Mouse (Mus musculus): ENCODE measurements around the gene Negr1. TPM values are rescaled to one million over a fixed set of nuclear protein-coding genes. Genes with fewer than 3 reads are reported as not detected.

The Negr1 gene
- total and polyA plus RNA-seq, 3 experiments, result 0.16 TPM; not detected in 2

GRCm38 (mm10) chr3:156992811-156993210, 431.2 kb downstream of the Negr1 start:
- DNase-seq (ENCODE audit: low spot score), result no peak
- H3K36me3 ChIP-seq (replicated peaks), result no peaks in the 10 kb centered on the region
- 0 out of 2 replicates have a peak, but pooled peaks cover 2% of the 10 kb centered on the region for H3K9me3 ChIP-seq (replicated peaks)
- no peak overlapping the region for H3K4me3 ChIP-seq (ENCODE audit: low read depth, low read length)
- TF ChIP-seq POLR2AphosphoS5 (IDR thresholded peaks at IDR 0.05; ENCODE audit: insufficient replicate concordance, low read depth, low read length) (no peak), GATA2 (IDR thresholded peaks at IDR 0.05; ENCODE audit: borderline replicate concordance, low read depth, low read length) (no peak)
- no peaks in the 10 kb centered on the region for H3K4me1 ChIP-seq (ENCODE audit: insufficient read depth, low read depth, low read length)
- no peaks in the 10 kb centered on the region for H3K27me3 ChIP-seq (ENCODE audit: insufficient read depth, low read length)
- ATAC-seq (ENCODE audit: extremely low read depth, insufficient number of reproducible peaks, low FRiP score, poor library complexity, severe bottlenecking), result no peak

- no peaks in the 10 kb centered on the region for H3K27me3 ChIP-seq (ENCODE audit: insufficient read depth, low read length)
- H3K36me3 ChIP-seq (replicated peaks), result no peaks in the 10 kb centered on the region
- H3K9me3 ChIP-seq (replicated peaks), result peaks cover 10% of the 10 kb centered on the region
- no peak overlapping the region for H3K4me3 ChIP-seq (ENCODE audit: low read depth, low read length)
- no peaks in the 10 kb centered on the region for H3K4me1 ChIP-seq (ENCODE audit: insufficient read depth, low read depth, low read length)
- ATAC-seq (ENCODE audit: extremely low read depth, insufficient number of reproducible peaks, low FRiP score, poor library complexity, severe bottlenecking) (no peak), DNase-seq (ENCODE audit: low spot score) (no peak)
- no peak for TF ChIP-seq GATA2 (IDR thresholded peaks at IDR 0.05; ENCODE audit: borderline replicate concordance, low read depth, low read length)
- no peak for TF ChIP-seq TAL1 (conservative IDR thresholded peaks at IDR 0.05; ENCODE audit: low read depth, low read length)
- no peak for TF ChIP-seq GATA1 (IDR thresholded peaks at IDR 0.05; ENCODE audit: borderline replicate concordance, low read length)
- no peak for TF ChIP-seq POLR2AphosphoS5 (IDR thresholded peaks at IDR 0.05; ENCODE audit: insufficient replicate concordance, low read depth, low read length)
Observed at GRCm38 (mm10) chr3:156999177-156999808, 437.7 kb downstream of the Negr1 start.

- Histone ChIP-seq H3K4me3 (ENCODE audit: low read depth, low read length) (no peak overlapping the region), H3K36me3 (replicated peaks) (no peaks in the 10 kb centered on the region), H3K9me3 (replicated peaks) (peaks cover 12% of the 10 kb centered on the region), H3K4me1 (ENCODE audit: insufficient read depth, low read depth, low read length) (no peaks in the 10 kb centered on the region), H3K27me3 (ENCODE audit: insufficient read depth, low read length) (no peaks in the 10 kb centered on the region)
- ATAC-seq (ENCODE audit: extremely low read depth, insufficient number of reproducible peaks, low FRiP score, poor library complexity, severe bottlenecking), result no peak
- no peak for DNase-seq (ENCODE audit: low spot score)
- TF ChIP-seq GATA1 (IDR thresholded peaks at IDR 0.05; ENCODE audit: borderline replicate concordance, low read length) (no peak), TAL1 (conservative IDR thresholded peaks at IDR 0.05; ENCODE audit: low read depth, low read length) (no peak), CTCF (IDR thresholded peaks at IDR 0.05; ENCODE audit: low read depth, low read length) (no peak)
Observed at GRCm38 (mm10) chr3:157021632-157022031, 460.0 kb downstream of the Negr1 start.

- no peaks in the 10 kb centered on the region for H3K27me3 ChIP-seq (ENCODE audit: insufficient read depth, low read length)
- TF ChIP-seq POLR2AphosphoS5 (IDR thresholded peaks at IDR 0.05; ENCODE audit: insufficient replicate concordance, low read depth, low read length) (no peak), GATA2 (IDR thresholded peaks at IDR 0.05; ENCODE audit: borderline replicate concordance, low read depth, low read length) (no peak), CTCF (IDR thresholded peaks at IDR 0.05; ENCODE audit: low read depth, low read length) (no peak), GATA1 (IDR thresholded peaks at IDR 0.05; ENCODE audit: borderline replicate concordance, low read length) (no peak), TAL1 (conservative IDR thresholded peaks at IDR 0.05; ENCODE audit: low read depth, low read length) (no peak)
- DNase-seq (ENCODE audit: low spot score) (no peak), ATAC-seq (ENCODE audit: extremely low read depth, insufficient number of reproducible peaks, low FRiP score, poor library complexity, severe bottlenecking) (no peak)
- no peaks in the 10 kb centered on the region for H3K36me3 ChIP-seq (replicated peaks)
- H3K9me3 ChIP-seq (replicated peaks), result peaks cover 6% of the 10 kb centered on the region; the same call in 1 of the 2 replicates
- no peaks in the 10 kb centered on the region for H3K4me1 ChIP-seq (ENCODE audit: insufficient read depth, low read depth, low read length)
- no peak overlapping the region for H3K4me3 ChIP-seq (ENCODE audit: low read depth, low read length)
Observed at GRCm38 (mm10) chr3:157024580-157024979, 463.0 kb downstream of the Negr1 start.

- Histone ChIP-seq H3K9me3 (replicated peaks) (peaks cover 14% of the 10 kb centered on the region), H3K27me3 (ENCODE audit: insufficient read depth, low read length) (no peaks in the 10 kb centered on the region), H3K36me3 (replicated peaks) (no peaks in the 10 kb centered on the region), H3K4me1 (ENCODE audit: insufficient read depth, low read depth, low read length) (no peaks in the 10 kb centered on the region), H3K4me3 (ENCODE audit: low read depth, low read length) (no peak overlapping the region)
- ATAC-seq (ENCODE audit: extremely low read depth, insufficient number of reproducible peaks, low FRiP score, poor library complexity, severe bottlenecking) (no peak), DNase-seq (ENCODE audit: low spot score) (no peak)
- TF ChIP-seq CTCF (IDR thresholded peaks at IDR 0.05; ENCODE audit: low read depth, low read length) (no peak), POLR2AphosphoS5 (IDR thresholded peaks at IDR 0.05; ENCODE audit: insufficient replicate concordance, low read depth, low read length) (no peak), TAL1 (conservative IDR thresholded peaks at IDR 0.05; ENCODE audit: low read depth, low read length) (no peak), GATA2 (IDR thresholded peaks at IDR 0.05; ENCODE audit: borderline replicate concordance, low read depth, low read length) (no peak), GATA1 (IDR thresholded peaks at IDR 0.05; ENCODE audit: borderline replicate concordance, low read length) (no peak)
Observed at GRCm38 (mm10) chr3:157031513-157032142, 470.0 kb downstream of the Negr1 start.

GRCm38 (mm10) chr3:157036016-157036415, 474.4 kb downstream of the Negr1 start:
- no peak for DNase-seq (ENCODE audit: low spot score)
- TF ChIP-seq TAL1 (conservative IDR thresholded peaks at IDR 0.05; ENCODE audit: low read depth, low read length) (no peak), CTCF (IDR thresholded peaks at IDR 0.05; ENCODE audit: low read depth, low read length) (no peak), GATA2 (IDR thresholded peaks at IDR 0.05; ENCODE audit: borderline replicate concordance, low read depth, low read length) (no peak), POLR2AphosphoS5 (IDR thresholded peaks at IDR 0.05; ENCODE audit: insufficient replicate concordance, low read depth, low read length) (no peak), GATA1 (IDR thresholded peaks at IDR 0.05; ENCODE audit: borderline replicate concordance, low read length) (no peak)
- H3K4me1 ChIP-seq (ENCODE audit: insufficient read depth, low read depth, low read length), result no peaks in the 10 kb centered on the region

More at GRCm38 (mm10) chr3:157036016-157036415, 474.4 kb downstream of the Negr1 start:
- Histone ChIP-seq H3K4me3 (ENCODE audit: low read depth, low read length) (no peak overlapping the region), H3K9me3 (replicated peaks) (peaks cover 18% of the 10 kb centered on the region), H3K27me3 (ENCODE audit: insufficient read depth, low read length) (no peaks in the 10 kb centered on the region), H3K36me3 (replicated peaks) (no peaks in the 10 kb centered on the region)
- ATAC-seq (ENCODE audit: extremely low read depth, insufficient number of reproducible peaks, low FRiP score, poor library complexity, severe bottlenecking), result no peak
